Mouse (Mus musculus): ENCODE measurements around the gene Pkm.

The Pkm gene

GRCm38 (mm10) chr9:59655958-59656634 is at the start of gene Pkm:
Pkm (plus strand) TSS chr9:59656368.
- peak; percentile 94 for DNase-seq (ENCODE audit: low spot score)

GRCm38 (mm10) chr9:59610950-59611349 is 45.2 kb upstream of the Pkm start:
- DNase-seq (ENCODE audit: low spot score), result no peak

GRCm38 (mm10) chr9:59615797-59616196 is 40.4 kb upstream of the Pkm start:
- no peak for DNase-seq (ENCODE audit: low spot score)

- peak; percentile 100 for DNase-seq (ENCODE audit: low spot score)
Measured at GRCm38 (mm10) chr9:59616622-59617306, 39.4 kb upstream of the Pkm start, which contains the start of gene Parp6. Parp6 (plus strand) TSS chr9:59617284.

GRCm38 (mm10) chr9:59617307-59617973 is 38.7 kb upstream of the Pkm start:
- DNase-seq (ENCODE audit: low spot score), result no peak

GRCm38 (mm10) chr9:59638372-59638771 is 17.8 kb upstream of the Pkm start:
- DNase-seq (ENCODE audit: low spot score), result no peak

GRCm38 (mm10) chr9:59639936-59640335 is 16.2 kb upstream of the Pkm start:
- no peak for DNase-seq (ENCODE audit: low spot score)

- DNase-seq (ENCODE audit: low spot score), result no peak
Measured at GRCm38 (mm10) chr9:59641320-59641719, 14.8 kb upstream of the Pkm start.

- no peak for DNase-seq (ENCODE audit: low spot score)
Measured at GRCm38 (mm10) chr9:59649911-59650310, 6.3 kb upstream of the Pkm start.

- DNase-seq (ENCODE audit: low spot score), result no peak
Measured at GRCm38 (mm10) chr9:59653371-59653770, 2.8 kb upstream of the Pkm start.

- DNase-seq (ENCODE audit: low spot score), result no peak
Measured at GRCm38 (mm10) chr9:59654450-59654983, 1.7 kb upstream of the Pkm start.

GRCm38 (mm10) chr9:59656635-59657617 is 758 bp downstream of the Pkm start:
- DNase-seq (ENCODE audit: low spot score), result peak; percentile 95

- DNase-seq (ENCODE audit: low spot score), result no peak
Measured at GRCm38 (mm10) chr9:59658146-59658545, 2.0 kb downstream of the Pkm start.

GRCm38 (mm10) chr9:59659036-59660026 is 3.2 kb downstream of the Pkm start:
- DNase-seq (ENCODE audit: low spot score), result peak; percentile 90

GRCm38 (mm10) chr9:59660421-59660820 is 4.3 kb downstream of the Pkm start:
- DNase-seq (ENCODE audit: low spot score), result no peak

- DNase-seq (ENCODE audit: low spot score), result no peak
Measured at GRCm38 (mm10) chr9:59661298-59661975, 5.3 kb downstream of the Pkm start.

GRCm38 (mm10) chr9:59663226-59663625 is 7.1 kb downstream of the Pkm start:
- no peak for DNase-seq (ENCODE audit: low spot score)

- no peak for DNase-seq (ENCODE audit: low spot score)
Measured at GRCm38 (mm10) chr9:59663957-59664356, 7.8 kb downstream of the Pkm start.

- no peak for DNase-seq (ENCODE audit: low spot score)
Measured at GRCm38 (mm10) chr9:59664664-59665256, 8.6 kb downstream of the Pkm start.

All from testis, postnatal 10 days (tissue).